Mouse (Mus musculus): ENCODE measurements around the gene Opa1.

GRCm38 (mm10) chr16:29535866-29536265 is 43.3 kb upstream of the Opa1 start:
- TF ChIP-seq POLR2A (IDR thresholded peaks at IDR 0.05; ENCODE audit: borderline replicate concordance, extremely low read depth, insufficient read depth, insufficient read length, poor library complexity, severe bottlenecking), result no peak
- TF ChIP-seq CTCF (IDR thresholded peaks at IDR 0.05; ENCODE audit: borderline replicate concordance, extremely low read depth, insufficient read depth, insufficient read length), result no peak

Measured in brain, embryonic 14.5 days (tissue).